Mouse (Mus musculus): ENCODE results near the gene Fam120c.

Fam120c gene

GRCm38 (mm10) chrX:151518181-151518580, 174.2 kb downstream of the Fam120c start:
- in situ Hi-C loops (cut with MboI; ENCODE audit: unreplicated experiment in 2 of 2), result loop anchor here in 1 of 2 experiments (10.0 kb wide), 1 partner anchor 173 kb away; the partner anchor contains the start of gene Fam120c

- in situ Hi-C loops (cut with MboI; ENCODE audit: unreplicated experiment in 2 of 2), result loop anchor here in 1 of 2 experiments (10.0 kb wide), 1 partner anchor 175 kb away; the partner anchor contains the start of gene Fam120c
These were observed 176.1 kb downstream of the Fam120c start for GRCm38 (mm10) chrX:151520127-151520457.

- in situ Hi-C loops (cut with MboI; ENCODE audit: unreplicated experiment in 2 of 2), result loop anchor here in 1 of 2 experiments (10.0 kb wide), 1 partner anchor 176 kb away; the partner anchor contains the start of gene Fam120c
These were observed 176.7 kb downstream of the Fam120c start, which contains the start of gene Phf8 for GRCm38 (mm10) chrX:151520458-151521322. Gene Phf8 (plus strand): TSS chrX:151520672.

Data from v-Abl transformed pro-B cells (cell line).